Mouse (Mus musculus): ENCODE measurements around the gene Slc6a11. TPM values are rescaled to one million over a fixed set of nuclear protein-coding genes. Genes with fewer than 3 reads are reported as not detected.
A peak's percentile ranks its signal among the peaks of the same experiment; 100 is the strongest.

Slc6a11 gene
- polyA plus RNA-seq, 1 experiment from 2014 or later: 0.92 TPM

DNA sequence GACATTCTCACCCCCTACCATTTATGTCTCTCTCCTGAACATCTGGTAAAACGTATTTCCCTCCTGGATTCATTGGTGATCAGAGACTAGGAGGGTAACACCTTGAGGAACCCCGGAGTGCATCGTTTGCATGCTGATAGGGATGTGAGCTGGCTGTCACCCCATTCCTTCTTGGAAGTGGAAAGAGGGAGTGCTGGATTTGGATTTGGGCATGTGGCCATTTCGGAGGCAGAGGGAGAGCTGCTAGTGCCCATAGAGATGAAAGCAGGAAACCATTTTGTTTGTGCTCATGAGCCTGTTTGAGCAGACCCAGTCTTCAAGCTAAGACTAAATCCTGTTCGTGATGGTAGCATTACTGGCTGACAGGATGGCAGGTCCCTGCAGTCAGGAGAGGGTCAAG, 160.4 kb downstream of the Slc6a11 start:
- no peak overlapping the region for H3K9ac ChIP-seq (ENCODE audit: low read length)
- 65% methylated on average over 5 of the region's 5 CpGs for WGBS
- no peak overlapping the region for H3K4me3 ChIP-seq (ENCODE audit: low read depth, low read length)
- H3K27ac ChIP-seq (ENCODE audit: low read depth, low read length): no peak overlapping the region
- no peaks in the 10 kb centered on the region for H3K27me3 ChIP-seq (ENCODE audit: control insufficient read depth, insufficient read depth, low read length)
- no peaks in the 10 kb centered on the region for H3K36me3 ChIP-seq (ENCODE audit: control insufficient read depth, insufficient read depth, low read length)
- H3K4me1 ChIP-seq (replicated peaks; ENCODE audit: control insufficient read depth, insufficient read depth, low read length): peaks cover 22% of the 10 kb centered on the region; the same call in 1 of the 2 replicates
- no peaks in the 10 kb centered on the region for H3K9me3 ChIP-seq (ENCODE audit: control insufficient read depth, low read length)
- H3K4me2 ChIP-seq (ENCODE audit: low read depth, low read length, severe bottlenecking): no peak overlapping the region
- ATAC-seq (replicated peaks; ENCODE audit: low FRiP score) (no peak), DNase-seq (ENCODE audit: low spot score) (no peak)

DNA sequence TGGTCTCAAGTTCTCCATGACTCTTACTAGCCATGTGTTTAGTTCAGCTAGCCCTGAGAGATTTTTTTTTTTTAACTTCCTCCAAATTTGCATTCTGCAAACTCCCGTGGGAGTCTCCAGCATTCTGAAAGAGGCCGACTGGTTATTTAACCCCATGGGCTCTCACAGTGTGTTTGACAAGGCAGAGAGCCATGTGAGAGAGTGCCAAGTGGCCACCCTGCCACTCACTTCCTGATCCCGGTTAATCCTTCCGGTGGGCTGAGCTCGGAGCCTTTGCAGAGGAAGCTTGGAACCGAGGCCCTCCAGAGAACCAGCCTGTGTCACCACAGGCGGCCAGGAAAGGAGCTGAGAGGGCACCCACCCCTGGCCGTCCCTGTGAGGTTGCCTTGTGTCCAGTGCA, 162.5 kb downstream of the Slc6a11 start:
- Histone ChIP-seq H3K9me3 (ENCODE audit: control insufficient read depth, low read length) (no peaks in the 10 kb centered on the region), H3K9ac (ENCODE audit: low read length) (no peak overlapping the region), H3K27me3 (ENCODE audit: control insufficient read depth, insufficient read depth, low read length) (no peaks in the 10 kb centered on the region), H3K4me2 (ENCODE audit: low read depth, low read length, severe bottlenecking) (no peak overlapping the region), H3K4me3 (ENCODE audit: low read depth, low read length) (no peak overlapping the region), H3K27ac (ENCODE audit: low read depth, low read length) (no peak overlapping the region), H3K36me3 (ENCODE audit: control insufficient read depth, insufficient read depth, low read length) (no peaks in the 10 kb centered on the region), H3K4me1 (replicated peaks; ENCODE audit: control insufficient read depth, insufficient read depth, low read length) (peaks cover 33% of the 10 kb centered on the region)
- ATAC-seq (replicated peaks; ENCODE audit: low FRiP score) (no peak), DNase-seq (ENCODE audit: low spot score) (no peak)
- 37% methylated on average over 8 of the region's 8 CpGs for WGBS

DNA sequence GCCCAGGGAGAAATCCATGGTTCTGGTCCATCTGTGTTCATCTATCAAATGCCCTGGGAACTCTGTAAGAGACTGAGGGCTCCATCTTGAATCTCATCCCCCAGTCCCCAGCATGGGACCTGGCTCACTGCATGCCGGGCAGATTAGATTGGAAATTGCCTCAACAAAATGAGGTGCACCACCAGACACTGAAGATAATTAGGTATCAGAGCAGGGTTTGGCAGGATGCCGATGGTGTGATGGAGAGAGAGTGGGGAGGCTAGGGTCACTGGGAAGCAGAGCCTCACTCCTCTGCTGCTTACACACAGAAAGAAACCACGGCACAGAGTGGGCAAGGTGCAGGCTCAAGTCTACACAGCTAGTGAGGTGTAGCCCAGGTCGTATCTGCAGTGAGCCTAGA, 164.0 kb downstream of the Slc6a11 start:
- no peaks in the 10 kb centered on the region for H3K27me3 ChIP-seq (ENCODE audit: control insufficient read depth, insufficient read depth, low read length)
- H3K4me1 ChIP-seq (replicated peaks; ENCODE audit: control insufficient read depth, insufficient read depth, low read length): peaks cover 26% of the 10 kb centered on the region
- H3K4me2 ChIP-seq (ENCODE audit: low read depth, low read length, severe bottlenecking): no peak overlapping the region
- DNase-seq (ENCODE audit: low spot score) (no peak), ATAC-seq (replicated peaks; ENCODE audit: low FRiP score) (no peak)
- H3K9me3 ChIP-seq (ENCODE audit: control insufficient read depth, low read length): no peaks in the 10 kb centered on the region
- H3K27ac ChIP-seq (ENCODE audit: low read depth, low read length): no peak overlapping the region
- no peak overlapping the region for H3K4me3 ChIP-seq (ENCODE audit: low read depth, low read length)
- no peak overlapping the region for H3K9ac ChIP-seq (ENCODE audit: low read length)
- no peaks in the 10 kb centered on the region for H3K36me3 ChIP-seq (ENCODE audit: control insufficient read depth, insufficient read depth, low read length)
- WGBS: 77% methylated on average over 4 of the region's 4 CpGs

DNA sequence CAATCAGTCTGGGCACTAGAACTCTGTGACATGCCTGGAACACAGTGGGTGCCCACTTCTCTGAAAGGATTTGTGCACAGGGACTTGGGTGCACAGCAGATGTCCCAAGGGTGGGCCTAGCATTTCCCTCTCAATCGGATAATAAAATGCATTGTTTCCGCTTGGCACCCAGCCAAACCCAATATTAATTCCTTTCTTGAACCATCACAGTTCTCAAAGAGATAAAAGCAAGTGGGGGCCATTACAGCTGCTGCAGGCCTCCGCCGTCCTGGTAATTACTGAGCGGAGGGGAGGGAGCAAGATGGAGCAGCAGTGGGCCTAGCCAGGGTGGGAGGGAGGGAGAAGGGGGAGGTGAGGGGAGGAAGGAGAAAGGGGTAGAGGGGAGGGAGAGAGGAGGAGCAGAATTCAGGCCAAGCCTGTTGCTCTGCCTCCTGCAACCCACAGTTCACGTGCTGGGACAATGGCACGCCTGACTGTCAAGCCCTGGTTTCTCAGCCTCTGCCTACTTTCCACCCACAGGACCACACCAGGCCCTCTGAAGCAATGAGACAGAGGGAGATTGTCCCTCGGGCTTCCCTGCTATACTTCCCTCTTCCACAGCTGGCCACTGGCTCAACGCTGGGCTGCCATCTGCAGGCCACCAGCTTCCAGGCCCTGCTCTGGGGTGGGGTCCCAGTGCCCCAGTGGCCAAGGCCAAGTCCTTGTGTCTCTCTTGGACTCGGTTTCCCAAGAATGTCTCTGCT, 166.4 kb downstream of the Slc6a11 start:
- Histone ChIP-seq H3K9ac (ENCODE audit: low read length) (peak overlapping the region; percentile 6; the same call in 1 of the 2 replicates), H3K36me3 (ENCODE audit: control insufficient read depth, insufficient read depth, low read length) (no peaks in the 10 kb centered on the region), H3K27ac (ENCODE audit: low read depth, low read length) (peak overlapping the region; percentile 71), H3K4me1 (replicated peaks; ENCODE audit: control insufficient read depth, insufficient read depth, low read length) (peaks cover 13% of the 10 kb centered on the region), H3K27me3 (ENCODE audit: control insufficient read depth, insufficient read depth, low read length) (no peaks in the 10 kb centered on the region), H3K4me2 (ENCODE audit: low read depth, low read length, severe bottlenecking) (no peak overlapping the region), H3K4me3 (ENCODE audit: low read depth, low read length) (no peak overlapping the region), H3K9me3 (ENCODE audit: control insufficient read depth, low read length) (no peaks in the 10 kb centered on the region)
- ATAC-seq (replicated peaks; ENCODE audit: low FRiP score): peak; percentile 80
- peak; percentile 61 for DNase-seq (ENCODE audit: low spot score)
- WGBS: 39% methylated on average over 10 of the region's 10 CpGs

Other genes with a start within 250 kb of the Slc6a11 start
- 2.4 and 2.5 TPM in 2 replicates for gene Atp2b2, start 88.6 kb upstream of the Slc6a11 start, polyA plus RNA-seq (2014; fragmentation: Nextera tagmentation; extraction: Ambion mirVana)
- 22.0 and 26.1 TPM in 2 replicates for gene Slc6a1, start 151.4 kb downstream of the Slc6a11 start, polyA plus RNA-seq (2014; fragmentation: Nextera tagmentation; extraction: Ambion mirVana)